Mouse (Mus musculus) ES-Bruce4 (cell line): ENCODE results near the gene Gpank1.

ENCODE experiments used
- CTCF ChIP-seq: IDR thresholded peaks from one replicate; pipeline ENCODE4 v1.8.1; 2011; ENCODE audit warnings: low read depth, low read length
- POLR2A ChIP-seq: IDR thresholded peaks from one replicate; pipeline ENCODE4 v1.8.1; 2011; ENCODE audit warnings: low read length; ENCODE audit not compliant: insufficient read depth

GRCm38 (mm10) chr17:35126206-35126611, 5.0 kb downstream of the Gpank1 start, which contains the start of gene D17H6S53E:
- TF ChIP-seq POLR2A (no peak), CTCF (no peak)
